Mouse (Mus musculus) stomach, embryonic 14.5 days (tissue): Measurements from ENCODE around the gene Gm39566. TPM values are rescaled to one million over a fixed set of nuclear protein-coding genes. Genes with fewer than 3 reads are reported as not detected.

Source experiments
- ATAC-seq: fragments of 200-750 bp; cut with Nextera tagmentation; 2 replicates; pipeline ENCODE4 v1.8.0; 2017; ENCODE audit warnings: low read depth, moderate TSS enrichment; ENCODE audit not compliant: insufficient number of reproducible peaks, insufficient read depth, low FRiP score
- H3K27ac ChIP-seq: fragments of 300-500 bp; sonication (generic); 2 replicates; pipeline ENCODE4 v1.5.1; 2014; ENCODE audit warnings: mild to moderate bottlenecking, low read length, moderate library complexity, mixed read lengths
- H3K27me3 ChIP-seq: fragments of 300-500 bp; sonication (generic); 2 replicates; pipeline ENCODE4 v1.6.1; 2014; ENCODE audit warnings: low read length, control low read depth, mixed read lengths; ENCODE audit not compliant: control insufficient read depth, insufficient read depth
- H3K36me3 ChIP-seq: fragments of 300-500 bp; sonication (generic); 2 replicates; pipeline ENCODE4 v1.6.1; 2014; ENCODE audit warnings: mild to moderate bottlenecking, control low read depth, low read length, moderate library complexity, mixed read lengths; ENCODE audit not compliant: control insufficient read depth, insufficient read depth
- H3K4me1 ChIP-seq: fragments of 300-500 bp; sonication (generic); 2 replicates; pipeline ENCODE4 v1.6.1; 2014; ENCODE audit warnings: low read length, control low read depth, mixed read lengths; ENCODE audit not compliant: control insufficient read depth, insufficient read depth
- H3K4me2 ChIP-seq: fragments of 300-500 bp; sonication (generic); replicated peaks from 2 replicates; pipeline ENCODE4 v1.6.1; 2014; ENCODE audit warnings: low read depth, low read length, control low read depth
- H3K4me3 ChIP-seq: fragments of 300-500 bp; sonication (generic); 2 replicates; pipeline ENCODE4 v1.5.1; 2014; ENCODE audit warnings: low read depth, low read length, control low read depth
- H3K9ac ChIP-seq: fragments of 300-500 bp; sonication (generic); replicated peaks from 2 replicates; pipeline ENCODE4 v1.6.1; 2014; ENCODE audit warnings: low read depth, mild to moderate bottlenecking, control low read depth, low read length, moderate library complexity, mixed read lengths
- H3K9me3 ChIP-seq: fragments of 300-500 bp; sonication (generic); 2 replicates; pipeline ENCODE4 v1.6.1; 2016; ENCODE audit warnings: low read depth, low read length, control low read depth; ENCODE audit not compliant: control insufficient read depth
- WGBS: fragments of 180-500 bp; shearing (Covaris S2); extraction: QIAGEN DNeasy Blood & Tissue Kit; methylation state at CpG from one replicate; pipeline ENCODE4 v1.1.7; 2014; 5-methylcytosine and 5-hydroxymethylcytosine counted together
- polyA plus RNA-seq: library from polyadenylated mRNA; unstranded; fragments of >200 nt; fragmentation: Nextera tagmentation; extraction: Ambion mirVana; gene quantifications from 2 replicates; pipeline ENCODE4 v1.2.1, GENCODE M21; 2014

Gene Gm39566
- polyA plus RNA-seq, 1 experiment from 2014 or later = not detected

DNA sequence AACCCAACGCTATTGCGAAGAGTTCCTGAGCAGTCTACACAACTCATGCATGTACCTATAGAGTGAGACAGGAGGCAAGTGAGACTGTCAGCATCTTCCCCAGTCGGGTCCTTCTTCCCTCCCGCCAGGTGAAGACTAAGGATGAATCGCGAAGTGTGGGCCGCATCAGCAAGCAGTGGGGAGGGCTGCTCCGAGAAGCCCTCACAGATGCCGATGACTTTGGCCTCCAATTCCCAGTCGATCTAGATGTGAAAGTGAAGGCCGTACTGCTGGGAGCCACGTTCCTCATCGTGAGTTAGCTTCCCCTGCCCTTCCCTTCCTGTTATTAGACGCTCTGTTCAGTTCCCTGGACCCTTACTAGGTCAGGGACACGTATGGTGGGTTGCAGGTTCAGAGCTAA is 34.8 kb upstream of the Gm39566 start:
- Histone ChIP-seq H3K4me1 (peaks cover 18% of the 10 kb centered on the region), H3K36me3 (peaks cover 28% of the 10 kb centered on the region; the same call in 1 of the 2 replicates), H3K27ac (no peak overlapping the region), H3K9ac (no peak overlapping the region), H3K4me3 (no peak overlapping the region), H3K9me3 (no peaks in the 10 kb centered on the region), H3K27me3 (no peaks in the 10 kb centered on the region), H3K4me2 (no peak overlapping the region)
- ATAC-seq = no peak
- 90% methylated on average over 15 of the region's 15 CpGs for WGBS

DNA sequence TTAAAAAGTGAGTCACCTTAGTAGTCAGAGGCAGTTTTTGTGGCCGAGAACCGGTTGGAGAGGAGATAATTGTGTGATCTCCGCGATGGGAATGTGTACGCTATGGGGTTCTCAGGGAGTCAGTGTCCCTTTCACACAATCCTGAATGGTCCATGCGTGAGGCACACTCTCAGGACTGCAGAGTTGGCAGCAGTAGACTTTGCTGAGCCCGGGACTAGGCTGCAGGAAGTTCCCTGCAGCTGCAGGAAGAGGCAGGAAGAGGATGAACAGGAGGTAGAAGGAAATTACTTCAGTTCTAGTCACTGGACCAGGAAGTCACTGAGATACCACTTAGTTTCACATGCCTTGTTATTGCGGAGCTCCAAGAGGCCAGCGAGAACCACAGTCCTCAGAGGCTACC is 34.0 kb upstream of the Gm39566 start:
- Histone ChIP-seq H3K9me3 (no peaks in the 10 kb centered on the region), H3K27me3 (no peaks in the 10 kb centered on the region), H3K4me2 (no peak overlapping the region), H3K27ac (no peak overlapping the region), H3K4me3 (no peak overlapping the region), H3K36me3 (peaks cover 28% of the 10 kb centered on the region; the same call in 1 of the 2 replicates), H3K9ac (no peak overlapping the region), H3K4me1 (peaks cover 18% of the 10 kb centered on the region)
- ATAC-seq = no peak
- 89% methylated on average over 9 of the region's 9 CpGs for WGBS

- H3K4me3 ChIP-seq = no peak overlapping the region
- no peaks in the 10 kb centered on the region for H3K9me3 ChIP-seq
- H3K36me3 ChIP-seq = peaks cover 28% of the 10 kb centered on the region; the same call in 1 of the 2 replicates
- WGBS = 92% methylated on average over 6 of the region's 6 CpGs
- peaks cover 18% of the 10 kb centered on the region for H3K4me1 ChIP-seq
- H3K27me3 ChIP-seq = no peaks in the 10 kb centered on the region
- peak overlapping the region; percentile 89 for H3K4me2 ChIP-seq
- H3K9ac ChIP-seq = no peak overlapping the region
- no peak overlapping the region for H3K27ac ChIP-seq
- no peak for ATAC-seq
These were observed 32.9 kb upstream of the Gm39566 start for GRCm38 (mm10) chr11:69848021-69848420.

DNA sequence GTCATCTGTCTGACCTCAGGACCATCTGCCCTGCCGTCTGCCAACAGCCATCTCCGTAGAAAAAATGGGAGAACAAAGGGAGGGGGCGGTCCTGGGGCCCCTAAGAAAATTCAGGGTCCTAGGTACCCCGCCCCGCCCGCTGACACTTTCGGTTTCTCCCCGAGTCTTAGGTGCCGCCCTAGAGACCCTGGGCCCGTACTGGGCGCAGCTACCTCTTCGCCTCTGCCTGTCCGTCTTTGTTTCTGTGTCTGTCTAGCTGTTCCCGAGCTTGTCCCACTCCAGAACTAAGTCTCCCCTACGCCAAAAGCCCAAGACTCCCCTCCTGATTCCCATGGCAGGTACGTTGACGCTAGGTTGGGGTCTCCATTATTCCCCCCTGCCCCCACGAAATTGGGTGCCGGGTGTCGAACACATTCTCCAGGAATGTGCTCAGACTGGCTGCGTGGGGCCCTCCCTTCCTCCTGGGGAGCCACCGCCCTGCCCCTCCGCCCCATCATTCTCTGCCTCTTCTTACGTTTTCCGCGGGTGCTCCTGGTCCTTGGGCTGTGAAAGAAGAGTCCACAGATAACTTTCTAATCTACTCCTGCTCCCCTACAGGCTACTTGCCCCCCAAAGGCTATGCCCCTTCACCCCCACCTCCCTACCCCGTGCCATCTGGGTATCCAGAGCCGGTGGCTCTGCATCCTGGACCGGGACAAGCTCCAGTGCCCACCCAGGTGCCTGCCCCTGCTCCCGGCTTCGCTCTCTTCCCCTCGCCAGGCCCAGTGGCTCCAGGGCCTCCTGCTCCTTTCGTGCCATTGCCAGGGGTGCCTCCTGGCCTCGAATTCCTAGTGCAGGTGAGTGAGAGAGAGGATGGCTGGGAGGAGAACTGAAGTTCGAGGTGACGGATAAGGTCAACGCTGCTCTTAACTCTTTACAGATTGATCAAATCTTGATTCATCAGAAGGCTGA is 31.9 kb upstream of the Gm39566 start:
- Histone ChIP-seq H3K27me3 (no peaks in the 10 kb centered on the region), H3K36me3 (peaks cover 28% of the 10 kb centered on the region; the same call in 1 of the 2 replicates), H3K4me2 (peak overlapping the region; percentile 89), H3K9ac (peak overlapping the region; percentile 82), H3K27ac (peak overlapping the region; percentile 96), H3K4me3 (peak overlapping the region; percentile 82), H3K9me3 (no peaks in the 10 kb centered on the region), H3K4me1 (peaks cover 18% of the 10 kb centered on the region)
- ATAC-seq = peak; percentile 38
- WGBS = 10% methylated on average over 37 of the region's 37 CpGs

DNA sequence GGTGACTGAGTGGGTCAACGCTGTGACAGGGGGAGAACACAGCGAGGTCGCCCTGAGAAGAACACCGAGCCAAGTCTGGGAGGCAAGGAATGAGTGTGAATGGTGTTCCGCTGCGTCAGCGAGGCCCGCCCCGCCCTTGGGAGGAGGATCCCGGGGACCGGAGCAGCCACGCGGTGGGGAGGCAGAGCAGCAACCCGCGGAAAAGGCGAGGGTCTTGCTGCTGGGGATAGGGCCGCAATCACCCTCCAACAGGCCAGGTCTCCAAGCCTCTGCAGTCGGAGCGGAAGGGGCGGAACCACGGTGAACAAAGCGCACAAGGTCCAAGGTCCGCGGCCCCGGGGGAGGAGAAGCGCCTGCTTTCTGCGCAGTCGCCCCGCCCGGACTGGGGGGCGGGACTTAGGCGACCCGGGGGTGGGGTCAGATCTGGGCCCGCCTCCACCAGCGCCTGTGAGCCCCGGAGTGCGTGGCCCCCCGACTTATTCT is 31.1 kb upstream of the Gm39566 start, which contains the start of gene Plscr3:
Plscr3 (plus strand) TSS at position 179 of the 483 bp plus-strand sequence.
- H3K9ac ChIP-seq = peak within 1 kb of the TSS; percentile 82
- peak within 1 kb of the TSS; percentile 82 for H3K4me3 ChIP-seq
- 2% methylated on average over 37 of the region's 38 CpGs for WGBS
- H3K27me3 ChIP-seq = no peaks in the 10 kb centered on the region
- H3K4me2 ChIP-seq = peak within 1 kb of the TSS; percentile 89
- H3K9me3 ChIP-seq = no peaks in the 10 kb centered on the region
- peaks cover 22% of the 10 kb centered on the region; the same call in 1 of the 2 replicates for H3K36me3 ChIP-seq
- peak within 1 kb of the TSS; percentile 96 for H3K27ac ChIP-seq
- peak; percentile 93 for ATAC-seq
- H3K4me1 ChIP-seq = peaks cover 18% of the 10 kb centered on the region

DNA sequence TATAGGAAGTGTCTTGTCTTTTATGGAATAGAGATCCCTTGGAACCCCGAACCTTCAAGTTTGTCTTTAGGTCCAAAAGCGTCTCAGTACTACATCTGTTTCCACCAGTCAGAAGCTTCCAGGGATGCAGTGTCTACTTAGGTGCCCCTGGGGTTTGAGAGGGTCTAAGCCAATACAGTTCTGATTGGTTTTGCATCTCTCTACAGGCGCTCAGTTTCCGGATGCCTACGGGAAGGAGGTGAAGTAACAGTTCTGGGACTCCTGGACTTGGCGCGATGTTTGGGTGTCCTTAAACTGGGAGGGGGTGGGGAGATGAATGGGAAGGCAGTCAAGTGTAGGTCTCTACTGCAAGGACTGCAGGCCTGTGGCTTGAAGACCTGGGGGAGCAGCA is 23.6 kb upstream of the Gm39566 start:
- H3K4me3 ChIP-seq = peak overlapping the region; percentile 74
- peak overlapping the region; percentile 64 for H3K4me2 ChIP-seq
- peak overlapping the region; percentile 22; the same call in 1 of the 2 replicates for H3K9ac ChIP-seq
- no peaks in the 10 kb centered on the region for H3K9me3 ChIP-seq
- H3K36me3 ChIP-seq = 0 out of 2 replicates have a peak, but pooled peaks cover 2% of the 10 kb centered on the region
- WGBS = 2% methylated on average over 7 of the region's 7 CpGs
- H3K27ac ChIP-seq = peak overlapping the region; percentile 62
- H3K27me3 ChIP-seq = no peaks in the 10 kb centered on the region
- H3K4me1 ChIP-seq = peaks cover 27% of the 10 kb centered on the region
- no peak for ATAC-seq

DNA sequence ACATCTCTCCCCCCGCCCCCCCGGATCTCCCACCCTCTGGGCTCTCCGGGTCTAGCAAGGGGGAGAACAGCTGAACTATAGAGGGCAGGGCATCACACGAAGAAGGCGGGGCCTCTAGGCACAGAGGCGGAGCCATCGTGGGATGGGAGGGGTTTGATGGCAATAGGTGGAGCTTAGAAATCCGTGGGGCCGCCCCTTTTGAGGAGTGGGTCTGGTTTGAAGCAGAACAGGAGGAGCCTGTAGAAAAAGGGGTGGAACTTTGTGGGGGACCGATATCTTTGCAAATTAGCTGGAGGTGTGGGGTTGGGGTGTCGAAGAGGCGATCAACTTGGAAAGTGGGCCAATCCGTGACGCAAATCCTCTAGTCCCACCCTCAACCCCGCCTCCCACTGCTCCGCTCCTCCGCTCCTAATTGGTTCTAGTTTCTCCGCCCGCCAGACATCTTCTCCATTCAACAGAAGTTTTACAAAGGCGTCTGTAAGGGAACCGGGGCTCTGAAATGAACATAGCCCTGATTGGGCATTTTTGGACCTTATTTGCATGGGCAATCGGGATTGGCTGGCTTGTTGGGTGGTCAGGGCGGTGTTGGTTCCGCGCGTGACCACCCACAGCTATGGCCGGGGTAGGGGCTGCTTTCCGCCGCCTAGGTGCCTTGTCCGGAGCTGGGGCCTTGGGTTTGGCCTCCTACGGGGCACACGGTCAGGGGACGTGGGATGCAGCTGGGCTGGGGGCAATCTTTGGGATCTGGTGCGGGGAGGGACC is 23.0 kb upstream of the Gm39566 start, which contains the start of gene Tmem256:
Tmem256 (plus strand) TSS at position 563 of the 762 bp plus-strand sequence.
- H3K27me3 ChIP-seq = no peaks in the 10 kb centered on the region
- no peaks in the 10 kb centered on the region for H3K9me3 ChIP-seq
- peak; percentile 90 for ATAC-seq
- peak within 1 kb of the TSS; percentile 69 for H3K9ac ChIP-seq
- H3K4me1 ChIP-seq = peaks cover 28% of the 10 kb centered on the region
- 0% methylated on average over 34 of the region's 34 CpGs for WGBS
- H3K4me2 ChIP-seq = peak within 1 kb of the TSS; percentile 64
- H3K27ac ChIP-seq = peak within 1 kb of the TSS; percentile 89
- peak within 1 kb of the TSS; percentile 74 for H3K4me3 ChIP-seq
- H3K36me3 ChIP-seq = peaks cover 6% of the 10 kb centered on the region; the same call in 1 of the 2 replicates

DNA sequence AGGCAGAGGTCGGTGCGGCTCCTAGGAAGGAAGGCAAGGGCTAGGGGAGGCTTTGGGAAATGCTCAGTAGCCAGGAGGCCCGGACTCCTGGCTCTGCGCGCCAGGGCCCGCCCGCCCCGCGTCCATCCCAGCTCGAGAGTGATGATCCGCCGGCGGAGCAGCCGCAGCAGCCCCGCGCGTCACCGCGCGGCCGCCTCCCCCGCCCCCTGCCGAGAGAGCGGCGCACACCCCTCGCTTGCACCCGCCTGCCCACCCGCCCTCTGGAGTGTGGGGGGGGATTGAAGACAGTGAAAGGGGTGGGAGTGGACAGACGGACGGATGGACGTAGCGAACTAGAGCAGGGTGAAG is 22.5 kb upstream of the Gm39566 start, which contains the start of gene Nlgn2:
Nlgn2 (minus strand) TSS at position 181 of the 348 bp plus-strand sequence.
- peak; percentile 56; the same call in 1 of the 2 replicates for ATAC-seq
- H3K27ac ChIP-seq = peak within 1 kb of the TSS; percentile 89
- no peaks in the 10 kb centered on the region for H3K9me3 ChIP-seq
- peaks cover 12% of the 10 kb centered on the region; the same call in 1 of the 2 replicates for H3K36me3 ChIP-seq
- H3K4me3 ChIP-seq = peak within 1 kb of the TSS; percentile 74
- H3K4me1 ChIP-seq = peaks cover 28% of the 10 kb centered on the region
- H3K27me3 ChIP-seq = no peaks in the 10 kb centered on the region
- peak within 1 kb of the TSS; percentile 69 for H3K9ac ChIP-seq
- WGBS = 0% methylated on average over 11 of the region's 32 CpGs
- peak within 1 kb of the TSS; percentile 64 for H3K4me2 ChIP-seq
